Mouse (Mus musculus): Measurements from ENCODE around the gene Dzip3.

DNA sequence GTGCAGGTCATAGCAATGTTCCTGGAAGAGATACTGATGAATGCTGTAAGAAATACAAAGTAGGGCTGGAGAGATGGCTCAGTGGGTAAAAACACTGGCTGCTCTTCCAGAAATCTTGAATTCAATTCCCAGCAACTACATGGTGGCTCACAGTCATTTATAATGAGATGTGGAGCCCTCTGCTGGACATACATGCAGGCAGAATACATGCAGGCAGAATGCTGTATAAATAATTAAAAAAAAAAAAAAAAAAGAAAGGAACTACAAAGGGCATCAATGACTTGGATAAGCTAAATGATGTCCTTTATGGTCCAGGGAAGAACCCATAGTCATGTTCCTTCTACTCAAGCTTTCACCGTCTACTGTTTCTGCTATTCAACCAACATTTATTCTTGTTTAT, 20.4 kb downstream of the Dzip3 start:
- no peak for TF ChIP-seq CTCF (IDR thresholded peaks at IDR 0.05; ENCODE audit: extremely low read depth, insufficient read depth, low read length)
- no peak for TF ChIP-seq POLR2A (IDR thresholded peaks at IDR 0.05; ENCODE audit: extremely low read depth, insufficient read depth, low read length)
